Mouse (Mus musculus): ENCODE measurements at regions not wholly inside any gene's neighbourhood (a gene's known extent, or its start where the extent isn't known, plus 50 kb on each side); places are given as distances from the start of the nearest gene placed in this dataset.

- TF ChIP-seq CTCF (IDR thresholded peaks at IDR 0.05; ENCODE audit: control insufficient read depth, insufficient read depth, low read length) (no peak), POLR2A (IDR thresholded peaks at IDR 0.05; ENCODE audit: borderline replicate concordance, control insufficient read depth, low read depth, low read length) (no peak)
Measured at GRCm38 (mm10) chr12:21503250-21503649, 85.8 kb upstream of the Ywhaq start.
